Mouse (Mus musculus): ENCODE data around the gene Tnni1. TPM values are rescaled to one million over a fixed set of nuclear protein-coding genes. Genes with fewer than 3 reads are reported as not detected.

Gene Tnni1
- polyA plus RNA-seq, 1 experiment, result not detected

- WGBS, result 83% methylated on average over 7 of the region's 7 CpGs
- Histone ChIP-seq H3K4me1 (ENCODE audit: control insufficient read depth, insufficient read depth, low read length) (peaks cover 12% of the 10 kb centered on the region), H3K4me3 (ENCODE audit: insufficient read depth, low read depth, low read length) (no peak overlapping the region), H3K27ac (ENCODE audit: insufficient read depth, low read depth, low read length) (no peak overlapping the region)
- TF ChIP-seq POLR2A (IDR thresholded peaks at IDR 0.05; ENCODE audit: insufficient read depth, low read depth, low read length) (no peak), CTCF (IDR thresholded peaks at IDR 0.05; ENCODE audit: insufficient read depth, low read depth, low read length) (no peak)
These were observed 42.5 kb downstream of the Tnni1 start for GRCm38 (mm10) chr1:135821780-135822179.

DNA sequence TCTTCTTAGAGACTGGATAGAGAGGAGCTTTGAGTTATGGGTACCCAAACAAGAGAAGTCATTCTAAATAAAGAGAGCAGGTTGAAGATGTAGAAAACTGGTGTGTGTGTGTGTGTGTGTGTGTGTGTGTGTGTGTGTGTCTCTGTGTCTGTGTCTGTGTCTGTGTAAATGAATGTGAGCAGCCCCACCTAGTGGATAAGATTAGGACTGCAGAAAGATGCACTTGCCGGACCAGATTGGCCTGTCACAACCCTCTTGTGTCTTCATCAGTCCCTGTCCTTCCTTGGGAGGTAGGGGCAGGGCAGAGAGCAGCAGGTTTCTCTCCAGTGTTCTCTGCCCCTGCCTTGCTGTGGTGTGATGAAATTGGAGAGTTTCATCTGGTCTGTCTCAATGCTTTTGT, 49.7 kb downstream of the Tnni1 start:
- Histone ChIP-seq H3K4me3 (ENCODE audit: insufficient read depth, low read depth, low read length) (no peak overlapping the region), H3K27ac (ENCODE audit: insufficient read depth, low read depth, low read length) (no peak overlapping the region), H3K4me1 (ENCODE audit: control insufficient read depth, insufficient read depth, low read length) (peaks cover 8% of the 10 kb centered on the region)
- no peak for TF ChIP-seq CTCF (IDR thresholded peaks at IDR 0.05; ENCODE audit: insufficient read depth, low read depth, low read length)
- no peak for TF ChIP-seq POLR2A (IDR thresholded peaks at IDR 0.05; ENCODE audit: insufficient read depth, low read depth, low read length)
- WGBS, result 41% methylated on average over 1 of the region's 1 CpGs

- Histone ChIP-seq H3K4me1 (ENCODE audit: control insufficient read depth, insufficient read depth, low read length) (0 out of 2 replicates have a peak, but pooled peaks cover 7% of the 10 kb centered on the region), H3K4me3 (ENCODE audit: insufficient read depth, low read depth, low read length) (no peak overlapping the region), H3K27ac (ENCODE audit: insufficient read depth, low read depth, low read length) (no peak overlapping the region)
- WGBS, result 75% methylated on average over 6 of the region's 6 CpGs
- no peak for TF ChIP-seq POLR2A (IDR thresholded peaks at IDR 0.05; ENCODE audit: insufficient read depth, low read depth, low read length)
- no peak for TF ChIP-seq CTCF (IDR thresholded peaks at IDR 0.05; ENCODE audit: insufficient read depth, low read depth, low read length)
These were observed 55.1 kb downstream of the Tnni1 start for GRCm38 (mm10) chr1:135834206-135834859.

DNA sequence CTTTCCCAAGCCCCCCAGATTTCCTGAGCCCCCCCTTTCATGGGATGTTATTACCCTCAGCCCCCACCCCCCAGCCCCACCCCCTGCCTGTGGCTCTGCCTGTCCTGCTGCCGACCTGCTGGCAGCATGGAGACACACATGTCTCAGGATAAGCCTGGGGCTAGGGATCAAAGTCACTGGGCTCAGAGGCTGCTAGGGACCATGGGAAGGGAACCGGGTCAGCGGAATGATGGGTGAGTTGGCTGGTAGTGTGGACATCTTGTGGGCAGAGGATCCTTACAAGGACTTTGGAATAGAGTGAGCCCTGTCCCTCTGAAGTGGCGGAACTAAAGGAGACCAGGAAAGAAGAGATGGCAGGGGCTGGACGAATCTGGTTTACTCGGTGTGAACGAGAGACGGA, 55.7 kb downstream of the Tnni1 start:
- H3K4me3 ChIP-seq (ENCODE audit: insufficient read depth, low read depth, low read length), result no peak overlapping the region
- TF ChIP-seq CTCF (IDR thresholded peaks at IDR 0.05; ENCODE audit: insufficient read depth, low read depth, low read length), result no peak
- TF ChIP-seq POLR2A (IDR thresholded peaks at IDR 0.05; ENCODE audit: insufficient read depth, low read depth, low read length), result no peak
- no peak overlapping the region for H3K27ac ChIP-seq (ENCODE audit: insufficient read depth, low read depth, low read length)
- 0 out of 2 replicates have a peak, but pooled peaks cover 7% of the 10 kb centered on the region for H3K4me1 ChIP-seq (ENCODE audit: control insufficient read depth, insufficient read depth, low read length)
- WGBS, result 90% methylated on average over 8 of the region's 8 CpGs

- Histone ChIP-seq H3K27ac (ENCODE audit: insufficient read depth, low read depth, low read length) (no peak within 1 kb of the TSS), H3K4me3 (ENCODE audit: insufficient read depth, low read depth, low read length) (no peak within 1 kb of the TSS), H3K4me1 (ENCODE audit: control insufficient read depth, insufficient read depth, low read length) (0 out of 2 replicates have a peak, but pooled peaks cover 3% of the 10 kb centered on the region)
- TF ChIP-seq POLR2A (IDR thresholded peaks at IDR 0.05; ENCODE audit: insufficient read depth, low read depth, low read length) (no peak), CTCF (IDR thresholded peaks at IDR 0.05; ENCODE audit: insufficient read depth, low read depth, low read length) (no peak)
- WGBS, result 76% methylated on average over 9 of the region's 9 CpGs
These were observed 56.7 kb downstream of the Tnni1 start, which contains the start of gene Tnnt2 for GRCm38 (mm10) chr1:135835716-135836483. Tnnt2 (plus strand) TSS chr1:135836354.

DNA sequence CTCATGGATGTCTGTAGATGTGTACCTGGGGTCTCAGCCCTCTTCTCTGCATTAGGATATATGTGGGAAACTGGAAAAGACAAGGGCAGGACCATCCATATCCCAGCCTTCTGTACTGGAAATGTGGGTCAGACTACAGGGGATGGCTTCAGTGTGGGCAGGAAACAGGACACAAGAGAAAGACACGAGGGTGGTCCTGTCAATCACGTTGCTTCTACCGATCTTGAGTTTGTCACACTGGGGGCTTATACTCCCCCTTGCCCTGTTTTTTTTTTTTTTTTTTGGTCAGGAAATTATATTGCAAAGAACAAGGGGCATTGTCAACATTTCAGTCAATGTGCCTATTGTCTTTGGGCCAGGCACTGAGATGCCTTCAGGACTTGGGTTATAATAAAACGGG, 59.4 kb downstream of the Tnni1 start:
- H3K4me3 ChIP-seq (ENCODE audit: insufficient read depth, low read depth, low read length), result no peak overlapping the region
- H3K27ac ChIP-seq (ENCODE audit: insufficient read depth, low read depth, low read length), result no peak overlapping the region
- 0 out of 2 replicates have a peak, but pooled peaks cover 3% of the 10 kb centered on the region for H3K4me1 ChIP-seq (ENCODE audit: control insufficient read depth, insufficient read depth, low read length)
- TF ChIP-seq POLR2A (IDR thresholded peaks at IDR 0.05; ENCODE audit: insufficient read depth, low read depth, low read length) (no peak), CTCF (IDR thresholded peaks at IDR 0.05; ENCODE audit: insufficient read depth, low read depth, low read length) (no peak)
- 70% methylated on average over 4 of the region's 4 CpGs for WGBS

- TF ChIP-seq POLR2A (IDR thresholded peaks at IDR 0.05; ENCODE audit: insufficient read depth, low read depth, low read length) (no peak), CTCF (IDR thresholded peaks at IDR 0.05; ENCODE audit: insufficient read depth, low read depth, low read length) (no peak)
- Histone ChIP-seq H3K4me3 (ENCODE audit: insufficient read depth, low read depth, low read length) (no peak overlapping the region), H3K4me1 (ENCODE audit: control insufficient read depth, insufficient read depth, low read length) (0 out of 2 replicates have a peak, but pooled peaks cover under 1% of the 10 kb centered on the region), H3K27ac (ENCODE audit: insufficient read depth, low read depth, low read length) (no peak overlapping the region)
- WGBS, result 88% methylated on average over 6 of the region's 6 CpGs
These were observed 59.8 kb downstream of the Tnni1 start for GRCm38 (mm10) chr1:135839065-135839464.

GRCm38 (mm10) chr1:135840675-135841395, 61.6 kb downstream of the Tnni1 start:
- WGBS, result 57% methylated on average over 15 of the region's 15 CpGs
- TF ChIP-seq POLR2A (IDR thresholded peaks at IDR 0.05; ENCODE audit: insufficient read depth, low read depth, low read length) (no peak), CTCF (IDR thresholded peaks at IDR 0.05; ENCODE audit: insufficient read depth, low read depth, low read length) (no peak)
- Histone ChIP-seq H3K27ac (ENCODE audit: insufficient read depth, low read depth, low read length) (no peak overlapping the region), H3K4me1 (ENCODE audit: control insufficient read depth, insufficient read depth, low read length) (no peaks in the 10 kb centered on the region), H3K4me3 (ENCODE audit: insufficient read depth, low read depth, low read length) (no peak overlapping the region)

Measured in olfactory bulb, adult 2 months (tissue).